8 mouse cellular contexts compared by ENCODE assay signal in the genomic region with DNA sequence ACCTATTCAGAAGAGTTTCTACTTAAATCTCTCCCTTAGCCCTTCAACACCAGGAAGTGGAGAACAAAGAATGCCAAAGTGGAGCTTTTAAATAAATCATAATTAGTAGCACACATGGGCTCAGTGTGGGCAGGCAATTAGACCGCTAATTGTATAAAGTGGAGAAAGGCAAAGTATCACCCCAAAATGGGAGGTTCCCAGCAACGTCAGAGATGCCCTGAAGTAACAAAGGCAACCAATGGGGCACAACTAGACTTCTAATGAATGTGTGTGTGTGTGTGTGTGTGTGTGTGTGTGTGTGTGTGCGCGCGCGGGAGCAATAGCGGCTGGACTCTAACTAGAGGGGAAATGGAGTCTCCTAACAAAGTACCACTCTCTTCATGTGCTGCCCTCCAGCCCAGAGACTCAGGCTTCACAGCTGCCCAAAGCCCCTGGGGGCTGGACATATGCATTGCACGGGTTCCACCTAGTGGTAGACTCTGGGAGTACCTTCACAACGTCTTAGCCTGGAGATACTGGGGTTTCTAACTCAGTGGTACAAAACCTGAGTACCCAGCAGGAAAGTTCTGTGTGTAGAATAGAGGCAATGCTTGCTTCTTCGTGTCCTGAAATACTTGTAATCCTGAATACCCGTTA.
DNase-seq lines count a peak whose midpoint lies in the region; ATAC-seq and TF ChIP-seq lines count a peak whose summit lies in the region.

No protein-coding gene starts in this region.

- H3K36me3 ChIP-seq in MEL (ENCODE audit: control insufficient read depth in 1 of 2, insufficient read depth in 2 of 2, low read length in 2 of 2) = no peaks in the 10 kb centered on the region
- no peaks in the 10 kb centered on the region for H3K36me3 ChIP-seq in lung, embryonic 16.5 days (ENCODE audit: control insufficient read depth, insufficient read depth, low read length)

- no peak for TF ChIP-seq EP300 in MEL (IDR thresholded peaks at IDR 0.05; ENCODE audit: low read depth in 1 of 2, low read length in 2 of 2)

- no peaks in the 10 kb centered on the region for H3K27me3 ChIP-seq in MEL (ENCODE audit: control insufficient read depth in 1 of 2, insufficient read depth in 2 of 2, low read length in 2 of 2)
- H3K27me3 ChIP-seq in lung, embryonic 16.5 days (ENCODE audit: control insufficient read depth, insufficient read depth, low read depth, low read length) = no peaks in the 10 kb centered on the region

- WGBS in lung, embryonic 16.5 days = 27% methylated on average over 11 of the region's 11 CpGs

- TF ChIP-seq RAD21 in MEL (IDR thresholded peaks at IDR 0.05; ENCODE audit: low read depth, low read length) = peak; percentile 34

- DNase-seq in MEL (ENCODE audit: low read depth, low spot score) = peak; percentile 17
- DNase-seq in brain, embryonic 14.5 days (ENCODE audit: low read depth) = peak; percentile 95
- peak; percentile 80 for DNase-seq in heart, postnatal 4 days
- DNase-seq in layer of hippocampus, adult 18-20 months (ENCODE audit: low spot score in 2 of 2) = peak; percentile 19 to 86
- DNase-seq in right cerebral cortex, adult 18-20 months = peak; percentile 74

- peak; percentile 84 for ATAC-seq in lung, embryonic 16.5 days (ENCODE audit: low read depth)
- no peak for ATAC-seq in activated CD4-positive, CD25-positive, alpha-beta regulatory T cell, adult 4 months

- H3K79me2 ChIP-seq in MEL (ENCODE audit: control insufficient read depth, insufficient read depth, low read length, poor library complexity) = no peaks in the 10 kb centered on the region

- no peaks in the 10 kb centered on the region for H3K4me1 ChIP-seq in MEL (ENCODE audit: control insufficient read depth in 1 of 2, insufficient read depth in 2 of 2, low read length in 2 of 2)
- no peaks in the 10 kb centered on the region for H3K4me1 ChIP-seq in embryonic fibroblast, embryonic 13.5 days (ENCODE audit: control insufficient read depth, insufficient read depth, low read length)
- H3K4me1 ChIP-seq in lung, embryonic 16.5 days (replicated peaks; ENCODE audit: control insufficient read depth, insufficient read depth, low read length) = no peaks in the 10 kb centered on the region

- no peak overlapping the region for H3K27ac ChIP-seq in MEL (ENCODE audit: control insufficient read depth, low read depth, low read length)
- no peak overlapping the region for H3K27ac ChIP-seq in embryonic fibroblast, embryonic 13.5 days (ENCODE audit: insufficient read depth, low read length)
- H3K27ac ChIP-seq in lung, embryonic 16.5 days (ENCODE audit: low read length) = no peak overlapping the region

- peak; percentile 33 to 56 (median 41) for TF ChIP-seq CTCF in MEL (IDR thresholded peaks at IDR 0.05 in 2 of 3, conservative IDR thresholded peaks at IDR 0.05 in 1 of 3; ENCODE audit: control insufficient read depth in 1 of 3, insufficient read depth in 1 of 3, low read depth in 2 of 3, low read length in 3 of 3, poor library complexity in 1 of 3, severe bottlenecking in 1 of 3)
- peak; percentile 93 for TF ChIP-seq CTCF in brain, embryonic 14.5 days (IDR thresholded peaks at IDR 0.05; ENCODE audit: borderline replicate concordance, extremely low read depth, insufficient read depth, insufficient read length)
- peak; percentile 42; the same call in 1 of the 2 replicates for TF ChIP-seq CTCF in embryonic fibroblast, embryonic 13.5 days (IDR thresholded peaks at IDR 0.05; ENCODE audit: borderline replicate concordance, insufficient read depth, low read length)

- H3K9ac ChIP-seq in MEL (ENCODE audit: control insufficient read depth, low read depth, low read length, poor library complexity, severe bottlenecking) = no peak overlapping the region
- no peak overlapping the region for H3K9ac ChIP-seq in lung, embryonic 16.5 days (ENCODE audit: low read length)

- no peak overlapping the region for H3K4me3 ChIP-seq in MEL (ENCODE audit: control insufficient read depth in 1 of 2, insufficient read depth in 1 of 2, low read depth in 2 of 2, low read length in 2 of 2)
- H3K4me3 ChIP-seq in embryonic fibroblast, embryonic 13.5 days (ENCODE audit: insufficient read depth, low read length) = no peak overlapping the region
- H3K4me3 ChIP-seq in lung, embryonic 16.5 days (ENCODE audit: low read length) = no peak overlapping the region

- no peaks in the 10 kb centered on the region for H3K9me3 ChIP-seq in MEL (replicated peaks; ENCODE audit: insufficient read depth, low read length)
- no peaks in the 10 kb centered on the region for H3K9me3 ChIP-seq in lung, embryonic 16.5 days (ENCODE audit: control insufficient read depth, low read length)

- no peak for TF ChIP-seq POLR2A in MEL (IDR thresholded peaks at IDR 0.05; ENCODE audit: control insufficient read depth in 1 of 2, insufficient read depth in 1 of 2, low read depth in 1 of 2, low read length in 2 of 2, poor library complexity in 1 of 2)
- TF ChIP-seq POLR2A in brain, embryonic 14.5 days (IDR thresholded peaks at IDR 0.05; ENCODE audit: borderline replicate concordance, extremely low read depth, insufficient read depth, insufficient read length, poor library complexity, severe bottlenecking) = no peak
- TF ChIP-seq POLR2A in embryonic fibroblast, embryonic 13.5 days (IDR thresholded peaks at IDR 0.05; ENCODE audit: low read depth, low read length) = no peak

- no peak overlapping the region for H3K4me2 ChIP-seq in lung, embryonic 16.5 days (ENCODE audit: low read depth, low read length)

TF ChIP-seq in MEL, 35 proteins besides CTCF, POLR2A, EP300 and RAD21:
- no peak for TF ChIP-seq BHLHE40 (IDR thresholded peaks at IDR 0.05; ENCODE audit: borderline replicate concordance, low read depth, low read length)
- TF ChIP-seq SMC3 (IDR thresholded peaks at IDR 0.05; ENCODE audit: low read depth, low read length) = peak; percentile 29

Comparison
In these comparisons a context has a peak if more than half of its experiments do, and no peak if none do; other contexts are left out.
1. DNase-seq: peak in every context shown above with its lines; median percentile 95 in brain, embryonic 14.5 days; 80 in heart, postnatal 4 days; 74 in right cerebral cortex, adult 18-20 months; 52 in layer of hippocampus, adult 18-20 months; 17 in MEL.
2. CTCF ChIP-seq: peak in every context shown above with its lines; median percentile 93 in brain, embryonic 14.5 days; 42 in embryonic fibroblast, embryonic 13.5 days; 41 in MEL.